Mouse (Mus musculus) heart, postnatal 0 days (tissue): ENCODE results near the gene Gm136. TPM values are rescaled to one million over a fixed set of nuclear protein-coding genes. Genes with fewer than 3 reads are reported as not detected.

Source experiments
- ATAC-seq: fragments of 200-750 bp; cut with Nextera tagmentation; 2 replicates; pipeline ENCODE4 v1.8.0; 2017; ENCODE audit warnings: low read depth, moderate number of reproducible peaks, moderate library complexity; ENCODE audit not compliant: insufficient read depth
- DNase-seq: peaks from one replicate; pipeline ENCODE4 v3.0.0-alpha.2; 2016; ENCODE audit warnings: low spot score
- H3K27ac ChIP-seq: fragments of 300-500 bp; sonication (generic); 2 replicates; pipeline ENCODE4 v1.5.1; 2014; ENCODE audit warnings: low read depth, mild to moderate bottlenecking
- H3K27me3 ChIP-seq: fragments of 300-500 bp; sonication (generic); 2 replicates; pipeline ENCODE4 v1.6.1; 2014; ENCODE audit warnings: low read length, mixed read lengths; ENCODE audit not compliant: control insufficient read depth, insufficient read depth
- H3K36me3 ChIP-seq: fragments of 300-500 bp; sonication (generic); replicated peaks from 2 replicates; pipeline ENCODE4 v1.6.1; 2014; ENCODE audit warnings: low read length, mixed read lengths; ENCODE audit not compliant: control insufficient read depth, insufficient read depth
- H3K4me1 ChIP-seq: fragments of 300-500 bp; sonication (generic); 2 replicates; pipeline ENCODE4 v1.6.1; 2014; ENCODE audit warnings: antibody characterized with exemption; ENCODE audit not compliant: control insufficient read depth, insufficient read depth
- H3K4me2 ChIP-seq: fragments of 300-500 bp; sonication (generic); 2 replicates; pipeline ENCODE4 v1.6.1; 2014; ENCODE audit warnings: low read depth, mild to moderate bottlenecking, low read length, moderate library complexity
- H3K4me3 ChIP-seq: fragments of 300-500 bp; sonication (generic); 2 replicates; pipeline ENCODE4 v1.5.1; 2014; ENCODE audit warnings: low read depth, low read length
- H3K9ac ChIP-seq: fragments of 300-500 bp; sonication (generic); replicated peaks from 2 replicates; pipeline ENCODE4 v1.6.1; 2014; ENCODE audit warnings: low read depth, low read length, mixed read lengths
- H3K9me3 ChIP-seq: fragments of 300-500 bp; sonication (generic); replicated peaks from 2 replicates; pipeline ENCODE4 v1.6.1; 2016; ENCODE audit warnings: low read length; ENCODE audit not compliant: control insufficient read depth
- CTCF ChIP-seq: IDR thresholded peaks from 2 replicates; pipeline ENCODE4 v1.5.1; 2016; ENCODE audit warnings: antibody characterized with exemption, control low read depth, low read depth
- EP300 ChIP-seq: IDR thresholded peaks from 2 replicates; pipeline ENCODE4 v1.6.1; 2016; ENCODE audit warnings: antibody characterized with exemption, low read depth
- WGBS: fragments of 180-500 bp; shearing (Covaris S2); extraction: QIAGEN DNeasy Blood & Tissue Kit; methylation state at CpG from one replicate; pipeline ENCODE4 v1.1.7; 2014; 5-methylcytosine and 5-hydroxymethylcytosine counted together
- polyA plus RNA-seq: library from polyadenylated mRNA; unstranded; fragments of >200 nt; fragmentation: Nextera tagmentation; extraction: Ambion mirVana; gene quantifications from 2 replicates; pipeline ENCODE4 v1.2.1, GENCODE M21; 2015
- total RNA-seq: library from RNA; depleted of rRNA; stranded (reverse); fragments of >200 nt; gene quantifications from 2 replicates; pipeline ENCODE4 v1.2.3, GENCODE M21; 2014; ENCODE audit warnings: low replicate concordance; rRNA removed

The Gm136 gene
- not detected in 2 replicates for total RNA-seq
- polyA plus RNA-seq = not detected in 2 replicates

DNA sequence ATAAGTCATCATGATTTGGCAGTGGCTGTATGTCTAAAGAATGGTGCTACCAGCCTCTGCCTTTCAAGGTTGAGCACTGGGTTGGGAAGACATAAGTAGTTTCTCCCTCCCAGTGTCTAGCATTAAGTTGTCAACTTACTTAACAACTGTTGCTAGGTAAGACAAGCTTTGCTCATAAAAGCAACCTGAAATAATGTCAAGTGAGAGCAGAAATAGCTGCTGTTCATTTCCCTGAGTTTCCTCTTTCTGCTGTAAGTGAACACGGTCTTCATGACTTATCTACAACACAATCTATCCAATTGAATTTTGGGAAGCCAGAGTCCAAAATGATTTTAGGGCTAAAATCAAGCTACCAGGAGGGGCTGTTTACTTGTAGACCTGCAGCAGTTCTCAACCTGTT, at the start of gene Gm136:
Gene Gm136, minus strand, starts transcription at position 101 of the 400 bp plus-strand sequence.
- no peaks in the 10 kb centered on the region for H3K4me1 ChIP-seq
- no peak within 1 kb of the TSS for H3K4me3 ChIP-seq
- no peak within 1 kb of the TSS for H3K27ac ChIP-seq
- no peaks in the 10 kb centered on the region for H3K27me3 ChIP-seq
- H3K9me3 ChIP-seq = no peaks in the 10 kb centered on the region
- ATAC-seq (no peak), DNase-seq (no peak)
- no peak within 1 kb of the TSS for H3K4me2 ChIP-seq
- 74% methylated on average over 1 of the region's 1 CpGs for WGBS
- no peaks in the 10 kb centered on the region for H3K36me3 ChIP-seq
- no peak within 1 kb of the TSS for H3K9ac ChIP-seq
- TF ChIP-seq CTCF (no peak), EP300 (no peak)

DNA sequence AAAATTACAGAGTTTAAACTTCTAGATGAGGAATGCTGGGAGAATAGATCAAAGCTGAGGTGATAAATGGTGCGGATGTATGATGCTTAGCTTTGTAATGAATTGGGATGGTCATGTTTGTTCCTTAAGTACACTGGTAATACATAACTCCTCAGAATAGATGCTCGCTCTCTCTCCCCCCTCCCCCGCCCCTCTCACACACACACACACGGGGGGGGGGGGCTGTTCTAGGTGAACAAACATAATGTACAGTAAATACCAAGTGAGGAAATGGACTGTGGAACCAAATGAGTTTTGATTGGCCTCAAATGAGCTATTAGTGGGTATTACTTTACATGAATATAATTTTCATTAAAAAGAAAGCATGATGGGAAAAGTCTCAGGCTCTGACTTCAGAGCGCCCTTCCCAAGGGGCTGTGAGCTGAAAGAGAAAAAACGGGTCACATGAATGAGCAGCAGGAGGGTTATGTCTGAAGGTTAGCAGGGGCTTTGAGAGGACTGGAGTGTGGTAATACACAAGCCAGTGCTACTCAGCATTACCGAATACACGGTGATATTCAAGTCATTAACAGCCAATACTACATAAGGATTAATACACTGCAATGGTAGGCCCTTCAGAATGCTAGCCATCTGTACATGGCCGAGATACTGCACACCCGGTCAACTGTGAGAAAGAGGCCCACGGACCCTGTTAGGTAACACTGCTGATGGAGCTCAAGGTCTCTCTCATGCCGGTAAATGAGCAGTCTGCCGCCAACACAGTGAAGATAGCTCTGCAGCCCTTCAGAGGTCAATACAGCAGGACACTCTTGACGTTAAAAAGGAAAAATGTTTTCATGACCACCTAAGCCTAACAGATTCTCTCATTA, 45.3 kb upstream of the Gm136 start:
- TF ChIP-seq EP300 (no peak), CTCF (no peak)
- no peak overlapping the region for H3K27ac ChIP-seq
- DNase-seq = no peak
- peaks cover 9% of the 10 kb centered on the region for H3K36me3 ChIP-seq
- 81% methylated on average over 14 of the region's 14 CpGs for whole genome bisulfite sequencing
- H3K9ac ChIP-seq = no peak overlapping the region
- H3K4me3 ChIP-seq = no peak overlapping the region
- H3K4me1 ChIP-seq = no peaks in the 10 kb centered on the region
- H3K27me3 ChIP-seq = no peaks in the 10 kb centered on the region
- no peak overlapping the region for H3K4me2 ChIP-seq
- H3K9me3 ChIP-seq = no peaks in the 10 kb centered on the region
- no peak for ATAC-seq

DNA sequence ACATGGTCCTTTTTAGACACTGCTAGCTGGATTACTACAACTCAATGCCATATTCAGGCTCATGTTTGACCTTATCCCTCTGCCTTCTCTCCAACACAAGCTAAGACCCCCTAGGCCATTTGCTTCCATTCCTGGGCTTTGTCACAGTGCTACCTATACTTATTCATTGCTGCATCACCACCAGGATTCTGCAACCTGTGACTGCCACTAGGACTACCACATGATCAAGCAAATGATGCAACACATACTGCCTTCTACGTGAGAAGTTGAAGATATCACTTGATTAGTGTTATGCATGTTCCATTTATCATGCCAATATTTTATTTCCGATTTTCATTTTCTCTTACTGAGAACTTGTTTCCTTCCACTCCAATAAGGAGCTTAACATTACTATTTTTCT, 41.9 kb upstream of the Gm136 start:
- Histone ChIP-seq H3K27ac (no peak overlapping the region), H3K9ac (no peak overlapping the region), H3K27me3 (no peaks in the 10 kb centered on the region), H3K4me2 (no peak overlapping the region), H3K4me1 (no peaks in the 10 kb centered on the region), H3K9me3 (no peaks in the 10 kb centered on the region), H3K4me3 (no peak overlapping the region), H3K36me3 (no peaks in the 10 kb centered on the region)
- 70% methylated on average over 2 of the region's 2 CpGs for WGBS
- DNase-seq (no peak), ATAC-seq (no peak)
- TF ChIP-seq EP300 (no peak), CTCF (no peak)

DNA sequence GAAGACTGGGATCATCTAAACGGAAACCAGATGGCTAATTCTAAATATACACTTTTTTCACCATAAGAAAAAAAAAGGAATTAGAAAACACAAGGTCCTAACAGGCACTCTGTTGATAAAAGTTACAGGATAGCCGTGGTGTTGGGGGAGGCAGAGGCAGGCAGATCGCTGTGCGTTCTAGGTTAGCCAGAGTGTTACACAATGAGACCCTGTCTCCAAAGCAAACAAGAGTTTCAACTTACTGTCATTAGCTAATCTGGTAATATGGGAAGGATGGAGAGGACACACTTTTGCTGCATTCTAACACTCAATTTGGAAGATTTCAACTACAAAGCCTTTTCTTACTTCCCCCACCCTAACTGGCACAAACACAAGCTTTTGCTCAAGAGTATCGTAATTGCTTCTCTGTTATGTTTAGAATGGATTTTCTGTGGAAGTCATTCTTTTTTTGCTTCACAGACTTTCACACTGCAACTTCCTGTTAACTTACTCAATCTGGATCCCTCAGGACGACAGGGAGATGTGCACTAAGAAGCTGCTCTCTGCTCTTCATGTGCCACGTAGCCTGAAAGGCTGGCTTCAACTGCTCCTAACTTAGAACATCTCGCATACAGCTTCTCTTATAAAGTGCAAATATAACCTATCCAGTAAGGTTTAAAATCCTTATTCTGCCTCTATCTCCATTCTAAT, 41.4 kb upstream of the Gm136 start:
- 70% methylated on average over 8 of the region's 8 CpGs for WGBS
- no peak for TF ChIP-seq CTCF
- no peak for TF ChIP-seq EP300
- Histone ChIP-seq H3K27ac (no peak overlapping the region), H3K4me2 (no peak overlapping the region), H3K9me3 (no peaks in the 10 kb centered on the region), H3K4me3 (no peak overlapping the region), H3K36me3 (no peaks in the 10 kb centered on the region), H3K27me3 (no peaks in the 10 kb centered on the region), H3K9ac (no peak overlapping the region), H3K4me1 (no peaks in the 10 kb centered on the region)
- no peak for ATAC-seq
- DNase-seq = no peak

- WGBS = 87% methylated on average over 5 of the region's 5 CpGs
- TF ChIP-seq CTCF (no peak), EP300 (no peak)
- no peak overlapping the region for H3K4me3 ChIP-seq
- no peak for DNase-seq
- H3K27ac ChIP-seq = no peak overlapping the region
- no peaks in the 10 kb centered on the region for H3K27me3 ChIP-seq
- H3K9ac ChIP-seq = no peak overlapping the region
- no peaks in the 10 kb centered on the region for H3K36me3 ChIP-seq
- no peaks in the 10 kb centered on the region for H3K4me1 ChIP-seq
- no peak for ATAC-seq
- H3K4me2 ChIP-seq = no peak overlapping the region
- no peaks in the 10 kb centered on the region for H3K9me3 ChIP-seq
These were observed 40.2 kb upstream of the Gm136 start for GRCm38 (mm10) chr4:34796294-34796693.
